Mouse (Mus musculus): ENCODE data around the gene Smyd3.
A peak's percentile ranks its signal among the peaks of the same experiment; 100 is the strongest.

Smyd3 gene

GRCm38 (mm10) chr1:178924492-178925183 lies 593.2 kb downstream of the Smyd3 start:
- no peak for DNase-seq

GRCm38 (mm10) chr1:178917194-178917902 lies 600.5 kb downstream of the Smyd3 start:
- DNase-seq, result peak; percentile 13

GRCm38 (mm10) chr1:178915056-178915455 lies 602.8 kb downstream of the Smyd3 start:
- no peak for DNase-seq

GRCm38 (mm10) chr1:178912936-178913716 lies 604.7 kb downstream of the Smyd3 start:
- DNase-seq, result no peak

GRCm38 (mm10) chr1:178910951-178911350 lies 606.9 kb downstream of the Smyd3 start:
- DNase-seq, result no peak

All from lung, postnatal 14 days (tissue).